Mouse (Mus musculus) NIH3T3 (cell line): ENCODE data around the gene Gm42906.

ENCODE experiments used
- DNase-seq: peaks from one replicate; pipeline ENCODE4 v3.0.0-alpha.2; 2012; ENCODE audit warnings: low read depth

Gm42906 gene

DNA sequence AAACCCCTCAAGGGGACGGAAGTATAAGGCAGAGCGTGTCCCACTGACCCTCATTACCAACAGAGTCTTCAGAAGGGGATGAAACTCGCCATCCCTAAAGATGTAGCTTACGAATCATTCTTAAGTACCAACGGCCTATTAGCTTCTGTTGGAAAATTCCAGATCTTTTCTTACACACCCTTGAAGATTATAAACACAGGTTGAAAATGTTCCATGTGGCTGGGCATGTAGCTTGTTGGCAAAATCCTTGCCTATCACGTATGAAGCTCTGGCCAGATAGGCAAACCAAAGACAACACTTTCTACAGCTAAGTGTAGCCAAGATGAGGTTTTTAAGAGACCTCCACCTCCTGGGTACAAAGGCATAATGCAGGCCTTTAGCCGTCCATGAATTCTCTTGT, 319.0 kb downstream of the Gm42906 start:
- no peak for DNase-seq

DNA sequence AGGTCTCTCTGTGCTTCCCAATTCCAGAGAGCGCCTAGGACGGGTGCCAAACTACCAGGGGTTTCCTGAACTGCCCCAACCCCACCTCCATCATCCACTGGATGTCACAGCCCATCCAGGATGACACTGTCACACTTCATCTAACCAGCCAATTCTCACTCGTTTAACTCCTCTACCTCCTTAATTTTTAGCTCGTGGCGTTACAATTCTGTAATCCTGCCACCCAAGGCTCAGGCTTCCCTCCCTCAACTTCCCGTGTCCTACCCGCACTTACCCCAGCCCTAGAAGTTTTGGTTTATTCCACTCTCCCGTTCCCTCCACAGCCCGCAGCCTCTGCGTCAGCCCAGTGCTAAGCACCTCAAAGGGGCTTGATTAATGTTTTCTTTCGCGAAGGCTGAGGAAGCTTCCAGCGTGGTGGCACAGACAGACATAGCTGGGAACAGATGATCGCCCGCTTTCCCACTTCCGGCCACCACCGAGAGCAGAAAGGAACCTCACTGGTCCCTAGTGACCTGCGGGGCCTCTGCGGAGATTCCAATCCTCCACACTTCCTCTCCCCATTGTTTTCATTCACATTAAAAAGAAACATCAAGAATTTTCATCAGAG, 319.6 kb downstream of the Gm42906 start:
- no peak for DNase-seq

DNA sequence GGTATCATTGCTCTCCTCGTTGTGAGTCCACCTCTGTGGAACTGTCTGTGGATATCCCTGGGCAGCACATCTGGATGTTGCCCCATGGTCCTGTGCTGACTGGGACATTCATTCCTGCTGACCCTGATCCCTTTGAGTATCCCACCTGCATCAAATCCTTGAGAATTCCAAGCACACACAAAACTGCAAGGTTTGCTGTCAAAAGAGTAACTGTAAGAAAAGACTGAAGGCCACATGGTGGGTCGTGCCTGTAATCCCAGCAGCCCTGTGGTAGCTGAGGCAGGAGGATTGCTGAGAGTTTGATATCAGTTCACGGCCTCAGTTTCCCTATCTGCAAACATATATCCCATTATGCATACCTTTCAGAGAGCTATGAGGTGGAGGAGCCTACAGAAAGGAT, 321.1 kb downstream of the Gm42906 start:
- no peak for DNase-seq

DNA sequence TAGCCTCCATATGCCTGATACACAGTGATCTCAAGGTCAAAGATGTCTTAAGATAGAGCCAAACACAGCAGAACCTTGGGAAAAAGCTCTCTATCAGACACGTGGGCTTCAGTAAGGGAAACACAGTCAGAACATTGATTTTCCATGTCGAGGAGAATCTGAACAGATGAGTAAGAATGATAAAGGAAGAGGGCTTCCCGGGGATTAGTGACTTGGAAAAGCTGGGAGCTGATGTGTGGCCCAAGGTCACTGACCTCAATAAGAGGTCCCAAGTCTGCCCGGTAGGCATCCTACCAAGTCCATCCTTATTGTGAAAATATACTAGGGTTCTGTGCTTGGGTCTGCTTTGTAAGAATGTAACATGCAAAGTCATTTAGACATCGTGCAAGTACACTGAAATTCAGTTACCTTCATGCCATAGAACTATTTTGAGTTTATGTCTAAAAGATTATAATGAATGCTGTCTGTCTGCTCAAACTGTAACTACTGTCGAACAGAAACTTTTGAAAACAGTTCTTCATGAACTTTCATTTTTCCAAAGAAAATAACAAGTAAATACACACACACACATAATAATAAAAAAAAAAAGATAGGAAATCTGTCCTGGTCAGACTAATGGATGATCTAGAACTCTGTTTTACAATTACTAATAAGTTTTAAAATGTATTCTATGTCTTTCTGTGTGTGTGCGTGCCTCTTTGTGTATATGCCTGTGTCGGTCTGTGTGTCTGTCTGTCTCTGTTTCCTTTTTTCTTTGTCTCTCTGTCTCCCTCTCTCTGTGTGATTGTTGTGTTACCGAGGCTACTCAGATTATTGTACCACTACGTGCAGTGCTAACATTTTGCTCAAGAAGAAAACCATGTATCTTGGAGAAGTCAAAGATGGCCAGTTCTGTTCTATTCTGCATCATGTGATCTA, 322.6 kb downstream of the Gm42906 start:
- no peak for DNase-seq

DNA sequence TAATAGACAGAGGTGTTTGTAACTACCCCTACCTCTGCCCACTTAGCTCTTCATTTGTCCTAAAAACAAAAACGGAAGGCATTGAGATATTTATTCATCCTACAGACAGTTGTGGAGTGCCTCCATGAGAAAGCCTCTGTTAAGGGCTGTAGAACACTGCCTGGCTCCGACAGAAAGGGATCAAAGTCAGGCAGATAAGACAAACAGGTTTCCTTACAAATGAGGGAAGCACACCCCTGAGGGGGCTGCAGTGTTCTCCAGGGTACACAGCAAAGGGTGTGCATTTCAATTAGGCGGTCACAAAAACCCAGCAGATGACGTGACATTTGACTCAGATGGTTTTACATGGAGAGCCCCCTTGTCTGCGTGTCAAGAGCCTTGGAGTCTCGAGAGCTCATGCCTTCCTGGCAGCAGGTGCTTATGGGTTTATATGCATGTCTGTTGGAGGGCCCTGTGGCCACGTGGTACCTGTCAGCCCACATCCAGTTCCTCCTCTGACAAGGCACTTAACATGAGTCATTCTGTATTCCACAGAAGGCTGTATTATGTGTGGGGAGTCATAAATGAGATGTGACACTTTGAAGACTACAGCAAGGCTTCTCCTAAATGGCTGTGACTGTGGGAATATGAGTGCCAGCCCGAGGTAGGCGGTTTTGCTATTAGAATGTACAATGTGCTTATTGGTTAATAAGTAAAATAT, 323.5 kb downstream of the Gm42906 start:
- no peak for DNase-seq

DNA sequence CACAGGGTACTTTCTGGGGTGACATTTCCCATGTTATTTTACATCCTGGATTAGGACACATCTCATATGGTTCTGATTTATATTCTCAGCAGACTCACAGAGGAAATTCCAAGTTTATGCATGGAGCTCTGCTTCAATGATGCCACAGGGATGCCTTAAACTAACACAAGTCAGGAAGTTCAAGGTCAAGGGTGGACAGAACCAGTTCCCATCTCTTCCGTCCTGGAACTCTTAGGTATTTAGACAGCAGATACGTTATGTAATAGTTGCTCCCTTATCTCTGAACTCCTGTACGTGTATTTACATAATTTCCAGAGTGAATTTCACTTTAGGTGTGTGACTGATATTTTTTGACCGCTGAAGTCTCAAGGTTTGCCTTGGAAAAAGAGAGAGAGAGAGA, 324.7 kb downstream of the Gm42906 start:
- DNase-seq, result no peak

DNA sequence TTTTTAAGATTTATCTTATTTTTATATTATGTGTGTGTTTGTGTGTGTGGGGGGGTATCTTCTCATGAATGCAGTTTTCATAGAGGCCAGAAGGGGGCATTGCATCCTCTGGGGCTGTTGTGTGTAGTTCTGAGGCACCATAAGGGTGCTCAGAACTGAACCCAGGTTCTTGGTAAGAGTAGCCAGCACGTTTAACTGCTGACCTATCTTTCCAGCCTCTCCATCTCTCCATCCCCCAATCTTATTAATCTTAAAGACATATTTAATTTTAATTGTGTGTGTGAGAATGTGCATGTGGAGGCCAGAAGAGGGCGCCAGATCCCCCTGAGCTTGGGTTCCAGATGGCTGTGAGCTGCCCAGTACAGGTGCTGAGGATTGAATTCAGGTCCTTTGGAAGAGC, 325.7 kb downstream of the Gm42906 start:
- no peak for DNase-seq

DNA sequence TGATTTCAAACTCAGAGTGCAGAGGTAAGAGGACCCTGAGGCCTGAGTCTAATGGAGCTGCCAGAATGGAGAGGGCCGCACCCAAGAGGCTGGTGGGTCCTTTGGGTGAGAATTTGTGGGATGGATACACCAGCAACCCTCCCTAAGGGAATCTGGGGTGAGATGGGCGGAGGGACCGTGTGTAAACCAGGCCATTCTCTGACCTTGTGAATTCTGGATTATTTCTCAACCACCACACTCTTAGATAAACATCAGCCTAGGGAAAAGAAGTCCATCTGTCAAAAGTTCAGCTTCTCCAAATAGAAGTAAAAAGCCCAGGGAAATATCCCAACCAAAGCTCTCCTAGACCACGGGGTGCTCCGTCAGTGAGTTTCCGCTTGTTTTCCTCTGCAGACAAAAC, 332.0 kb downstream of the Gm42906 start:
- DNase-seq, result peak; percentile 44

DNA sequence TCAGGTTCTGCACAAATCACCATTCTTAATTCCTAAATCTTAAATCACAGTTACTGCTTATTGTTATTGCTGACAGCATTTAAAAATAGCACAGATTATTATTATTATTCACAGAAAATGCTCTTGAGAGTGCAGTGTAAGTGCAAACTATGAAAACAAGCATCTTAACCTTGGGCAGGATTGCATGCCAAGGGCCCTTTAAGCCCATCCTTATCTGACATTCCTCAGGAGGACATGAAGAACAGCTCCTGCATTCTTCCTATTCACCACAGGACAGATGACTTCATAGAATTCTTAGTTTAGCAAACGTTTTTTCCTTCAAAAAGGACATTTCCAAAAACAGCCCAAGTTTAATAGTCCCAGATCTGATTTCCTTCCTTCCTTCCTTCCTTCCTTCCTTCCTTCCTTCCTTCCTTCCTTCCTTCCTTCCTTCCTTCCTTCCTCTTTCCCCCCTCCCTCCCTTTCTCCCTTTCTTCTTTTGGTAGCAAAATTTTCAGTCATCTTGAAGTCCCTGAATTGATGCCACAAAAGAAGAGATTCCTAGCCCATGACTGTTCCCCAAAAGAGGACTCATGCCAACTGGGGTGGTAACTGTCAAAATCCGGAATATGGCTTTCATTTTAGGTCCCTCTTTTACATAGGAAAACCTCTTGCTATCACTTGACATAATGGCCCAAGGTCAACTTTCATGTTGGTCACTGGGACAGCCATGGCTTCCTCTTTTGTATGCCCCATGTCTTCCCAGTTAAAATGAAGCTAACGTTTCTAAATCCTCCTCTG, 334.9 kb downstream of the Gm42906 start:
- DNase-seq, result peak; percentile 46

DNA sequence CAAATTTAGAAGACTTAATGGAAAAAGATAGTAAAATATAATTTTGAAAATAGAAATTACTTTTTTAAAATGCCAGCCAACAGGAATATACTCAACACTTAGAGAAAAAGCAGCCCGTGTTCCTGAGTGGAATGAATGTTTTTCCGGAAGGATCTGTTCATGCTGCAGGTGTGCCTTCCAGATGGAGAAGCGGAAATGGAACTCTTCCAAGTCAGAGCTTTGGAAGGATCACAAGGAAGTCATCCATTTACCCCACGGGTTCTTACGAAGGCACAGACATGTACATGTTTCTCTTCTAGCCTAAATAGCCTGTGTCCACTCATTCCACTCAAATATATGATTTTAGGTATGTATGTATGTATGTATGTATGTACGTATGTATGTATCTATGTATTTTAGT, 337.0 kb downstream of the Gm42906 start:
- no peak for DNase-seq

DNA sequence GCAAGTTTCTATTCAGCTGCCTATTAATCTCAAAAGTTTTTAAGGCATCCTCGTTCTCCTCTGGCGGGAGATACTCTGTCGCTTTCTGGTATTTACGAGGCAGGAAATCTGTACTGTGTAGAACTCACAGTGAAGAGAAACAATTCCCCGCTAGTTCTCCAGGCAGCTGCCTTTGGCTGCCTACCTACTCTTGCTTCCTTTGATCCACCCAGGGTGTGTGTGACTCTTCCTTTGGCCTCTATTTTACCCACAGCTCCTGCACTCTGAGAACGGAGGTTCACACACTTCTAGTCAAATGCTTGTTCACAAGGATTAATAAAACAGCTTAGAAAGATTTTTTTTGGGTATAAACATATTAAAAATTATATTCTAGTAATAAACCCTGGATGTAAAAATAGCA, 338.8 kb downstream of the Gm42906 start:
- DNase-seq, result no peak

DNA sequence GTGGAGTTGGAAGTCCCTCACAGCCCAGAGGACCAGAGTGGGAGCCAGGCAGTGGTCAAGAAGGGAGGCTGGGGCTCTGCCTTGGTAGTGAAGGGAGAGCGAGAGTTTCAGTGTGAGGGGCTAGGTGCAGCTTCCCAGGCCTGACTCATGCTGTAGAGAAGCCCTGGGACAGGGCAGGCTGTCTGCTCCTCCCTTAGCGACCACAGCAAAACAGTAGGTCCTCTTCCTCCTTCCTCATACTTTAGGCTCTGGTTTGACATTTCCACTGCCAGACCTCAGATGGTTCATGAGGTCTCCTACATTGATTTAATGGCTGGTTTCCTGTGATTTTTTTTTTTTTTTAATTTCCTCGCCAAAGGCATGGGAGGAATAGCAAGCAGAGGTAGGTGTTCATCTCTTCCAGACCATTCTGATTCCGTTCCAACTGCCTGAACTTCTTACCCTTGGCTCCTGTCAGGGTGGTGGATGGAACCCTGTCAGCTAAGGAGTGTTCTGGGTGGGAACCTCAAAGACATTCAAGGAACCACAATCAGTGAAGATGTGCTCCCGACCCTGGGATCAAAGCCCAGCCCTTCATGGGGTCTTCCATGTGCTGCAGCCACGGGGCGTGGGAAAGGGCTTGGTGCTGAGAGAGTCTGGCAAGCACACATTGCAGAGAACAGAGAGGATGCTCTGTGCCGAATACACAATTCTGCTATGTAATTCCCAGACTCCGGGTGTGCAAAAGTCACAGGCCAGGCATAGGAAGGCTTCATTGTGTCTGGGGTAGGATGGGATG, 341.3 kb downstream of the Gm42906 start:
- no peak for DNase-seq

DNA sequence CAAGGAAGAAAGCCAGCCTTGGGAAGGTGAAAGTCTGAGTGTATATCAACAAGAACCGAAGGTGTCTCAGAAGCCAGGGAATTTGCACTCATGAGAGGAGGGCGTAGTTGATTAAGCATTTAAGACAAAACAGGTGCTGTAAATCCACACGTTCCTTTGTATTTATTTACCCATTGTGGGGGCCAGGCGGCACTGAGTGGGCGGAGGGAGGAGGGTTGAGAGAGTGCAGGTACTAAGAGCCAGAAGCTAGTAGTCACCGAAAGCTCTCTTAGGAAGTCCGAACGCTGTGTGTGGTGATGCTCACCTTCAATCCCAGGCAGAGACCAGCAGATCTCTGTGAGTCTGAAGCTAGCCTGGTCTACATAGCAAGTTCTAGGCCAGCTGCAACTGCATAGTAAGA, 342.2 kb downstream of the Gm42906 start:
- no peak for DNase-seq

DNA sequence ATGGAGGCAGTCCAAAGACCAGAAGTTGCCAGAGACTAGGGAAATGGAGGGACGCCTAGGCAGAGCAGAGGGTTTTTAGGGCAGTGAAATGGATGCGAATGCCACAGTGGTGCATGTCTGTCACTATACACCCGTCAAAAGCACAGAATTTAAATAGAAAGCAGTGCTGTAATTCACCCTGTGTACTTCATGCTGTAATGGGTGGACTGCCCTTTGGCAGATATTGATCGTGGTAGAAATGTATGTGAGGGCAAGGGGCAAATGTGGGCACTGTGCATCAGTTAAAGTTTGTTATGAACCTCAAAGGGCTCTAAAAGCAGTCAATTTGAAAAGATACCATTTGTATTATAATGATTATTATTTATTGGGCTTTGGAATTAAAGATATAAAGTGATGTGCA, 347.7 kb downstream of the Gm42906 start:
- no peak for DNase-seq

DNA sequence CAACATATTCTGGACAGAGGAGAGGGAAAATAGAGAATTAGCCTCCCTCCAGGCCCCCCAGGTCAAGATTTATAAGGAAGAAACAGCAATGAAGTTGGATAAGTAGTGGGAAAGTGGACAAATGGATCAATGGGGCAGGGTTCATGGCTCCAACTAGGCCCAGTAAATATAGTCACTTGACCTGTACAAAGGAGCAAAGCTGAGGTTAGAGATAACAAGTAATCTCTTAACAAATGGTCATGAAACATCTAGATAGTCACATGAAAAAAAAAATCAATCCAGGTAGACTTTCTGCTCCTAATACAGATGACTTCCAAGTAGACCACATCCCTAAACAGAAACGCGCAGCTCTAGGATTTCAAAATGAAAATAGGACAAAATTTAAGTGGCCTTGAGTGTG, 350.0 kb downstream of the Gm42906 start:
- DNase-seq, result no peak

DNA sequence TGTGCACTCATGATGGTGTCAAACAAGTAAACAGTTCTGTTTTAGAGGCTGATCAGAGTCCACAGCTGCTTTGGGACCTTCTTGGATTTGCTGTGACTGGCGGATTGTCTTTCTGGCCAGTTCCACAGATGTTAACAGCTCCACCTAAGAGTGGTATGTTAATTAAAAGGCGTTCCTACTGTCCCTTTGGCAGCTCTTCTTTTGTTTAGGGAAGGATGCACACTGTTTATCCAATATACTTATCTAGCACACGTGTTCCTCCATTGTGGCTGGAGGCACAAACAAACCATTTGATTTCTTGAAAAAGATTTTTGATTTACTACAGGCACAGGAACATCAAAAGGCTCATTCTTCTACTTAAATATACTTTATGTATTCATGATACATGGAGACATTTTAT, 351.0 kb downstream of the Gm42906 start:
- DNase-seq, result no peak

DNA sequence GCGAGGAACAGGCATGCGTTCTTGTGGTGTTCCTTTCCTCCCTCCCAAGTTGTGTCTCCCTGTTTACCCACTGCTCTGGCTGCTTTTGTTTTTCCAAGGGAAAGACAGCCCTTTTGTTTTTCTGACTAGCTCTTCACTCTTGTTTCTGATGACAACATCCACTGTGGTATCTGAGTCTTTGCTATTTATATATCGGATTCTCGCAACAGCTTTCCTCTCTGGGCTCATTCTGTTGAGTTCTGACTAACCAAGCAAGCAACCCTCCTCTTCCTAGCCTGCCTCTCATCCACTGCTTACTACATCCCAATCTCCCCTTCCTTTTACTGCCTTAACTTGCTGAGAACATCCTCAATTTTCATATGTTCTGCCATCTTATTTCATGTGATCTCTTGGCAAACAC, 353.7 kb downstream of the Gm42906 start:
- peak; percentile 44 for DNase-seq

DNA sequence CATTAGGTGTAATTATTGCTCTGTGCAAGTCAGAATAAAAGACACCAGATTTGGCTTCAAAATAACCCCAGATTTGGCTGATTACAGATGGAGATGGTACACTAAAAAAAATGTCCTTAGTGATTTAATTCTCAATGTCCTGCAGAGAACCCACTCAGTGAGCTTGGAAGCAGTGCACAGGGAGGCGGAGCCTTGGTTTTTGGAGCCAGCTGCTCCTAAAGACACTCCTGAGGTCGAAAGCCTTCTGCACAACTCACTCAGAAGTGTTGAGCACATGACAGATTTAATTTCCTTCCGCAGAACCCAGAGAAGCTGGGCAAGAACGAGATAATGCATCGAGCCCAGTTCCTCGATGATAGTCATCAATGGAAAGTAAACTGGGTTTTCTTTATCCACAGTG, 356.5 kb downstream of the Gm42906 start:
- no peak for DNase-seq

DNA sequence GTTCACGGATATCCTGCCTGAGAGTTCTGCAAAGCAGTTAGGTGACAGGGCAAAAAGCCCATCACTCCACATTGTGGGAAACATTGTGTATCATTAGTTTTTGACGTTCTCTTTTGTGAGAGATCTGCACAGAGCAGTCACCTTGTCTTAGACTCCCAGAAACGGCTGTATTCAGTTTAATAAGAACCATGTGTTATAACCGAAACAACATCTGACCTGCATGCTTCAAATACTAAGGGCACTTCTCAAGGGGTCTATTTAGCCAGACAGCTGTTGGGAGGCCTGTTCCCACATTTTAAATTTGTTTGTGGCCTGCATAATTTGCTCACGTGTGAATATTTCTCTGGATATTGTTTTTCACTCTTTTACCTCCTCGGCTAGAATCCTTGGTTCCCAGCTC, 357.1 kb downstream of the Gm42906 start:
- peak; percentile 29 for DNase-seq

DNA sequence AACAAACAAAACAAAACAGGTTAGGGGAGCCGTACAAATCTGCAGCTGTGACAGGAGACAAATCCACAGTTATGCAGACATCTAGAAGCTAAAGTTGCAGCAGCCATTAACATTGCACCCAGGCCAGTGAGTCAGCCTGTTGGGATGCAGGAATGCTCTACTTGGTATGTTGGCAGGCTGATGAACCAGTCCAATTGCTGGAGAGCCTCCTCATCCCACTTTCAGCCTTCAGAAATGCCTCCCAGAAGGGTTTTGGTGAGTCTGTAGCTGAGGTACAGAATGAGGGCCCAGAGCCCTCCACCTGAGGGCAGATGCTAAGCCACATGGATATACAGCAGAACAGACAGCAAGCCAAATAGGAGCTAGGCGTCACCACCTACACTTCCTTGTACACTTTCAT, 358.4 kb downstream of the Gm42906 start:
- DNase-seq, result peak; percentile 81

DNA sequence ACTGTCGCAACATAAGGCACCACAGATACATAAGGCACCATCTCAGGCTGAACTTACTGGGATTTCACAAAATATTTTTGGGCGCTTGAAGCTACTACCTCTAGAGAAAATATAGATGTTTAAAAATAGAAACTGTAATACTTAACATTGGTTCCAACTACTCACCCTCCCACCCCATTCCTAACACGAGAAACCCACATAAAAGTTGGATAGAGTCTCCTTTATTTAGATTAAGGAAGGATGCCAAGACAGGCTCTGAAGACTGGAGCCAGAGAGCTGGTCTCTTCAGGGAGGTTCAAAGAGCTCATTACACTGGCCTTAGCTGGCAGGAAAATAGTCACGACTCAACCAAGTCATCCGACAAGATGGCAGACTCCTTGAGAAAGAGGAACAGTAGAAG, 361.9 kb downstream of the Gm42906 start:
- peak; percentile 63 for DNase-seq

DNA sequence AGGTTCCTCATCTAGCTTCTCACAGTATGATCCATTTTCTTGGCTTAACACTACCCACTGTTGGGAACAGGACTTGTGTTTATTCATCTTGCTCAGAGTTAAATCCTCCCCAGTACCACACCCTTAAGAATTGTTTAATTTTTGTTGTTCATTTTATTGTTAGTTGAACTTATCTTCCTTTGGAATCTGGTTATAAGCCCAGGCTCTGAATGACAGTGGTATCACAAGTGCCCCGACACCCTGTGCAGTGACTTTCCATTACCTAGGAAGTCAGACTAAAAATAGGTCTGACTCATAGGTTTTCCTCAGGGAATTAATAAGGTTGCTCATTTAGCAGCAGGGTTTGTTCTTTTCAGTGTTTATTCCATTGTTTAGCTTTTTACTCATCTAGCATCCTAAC, 362.7 kb downstream of the Gm42906 start:
- DNase-seq, result peak; percentile 52
